Mouse (Mus musculus) cerebellum, postnatal 25 days (tissue): ENCODE measurements around the gene Negr1.
A peak's percentile ranks its signal among the peaks of the same experiment; 100 is the strongest.

Experiments
- DNase-seq, 2 experiments: peaks; one replicate each; pipeline ENCODE4 v3.0.0; 2021; ENCODE audit warnings: mixed read lengths in 2 of 2

Gene Negr1

DNA sequence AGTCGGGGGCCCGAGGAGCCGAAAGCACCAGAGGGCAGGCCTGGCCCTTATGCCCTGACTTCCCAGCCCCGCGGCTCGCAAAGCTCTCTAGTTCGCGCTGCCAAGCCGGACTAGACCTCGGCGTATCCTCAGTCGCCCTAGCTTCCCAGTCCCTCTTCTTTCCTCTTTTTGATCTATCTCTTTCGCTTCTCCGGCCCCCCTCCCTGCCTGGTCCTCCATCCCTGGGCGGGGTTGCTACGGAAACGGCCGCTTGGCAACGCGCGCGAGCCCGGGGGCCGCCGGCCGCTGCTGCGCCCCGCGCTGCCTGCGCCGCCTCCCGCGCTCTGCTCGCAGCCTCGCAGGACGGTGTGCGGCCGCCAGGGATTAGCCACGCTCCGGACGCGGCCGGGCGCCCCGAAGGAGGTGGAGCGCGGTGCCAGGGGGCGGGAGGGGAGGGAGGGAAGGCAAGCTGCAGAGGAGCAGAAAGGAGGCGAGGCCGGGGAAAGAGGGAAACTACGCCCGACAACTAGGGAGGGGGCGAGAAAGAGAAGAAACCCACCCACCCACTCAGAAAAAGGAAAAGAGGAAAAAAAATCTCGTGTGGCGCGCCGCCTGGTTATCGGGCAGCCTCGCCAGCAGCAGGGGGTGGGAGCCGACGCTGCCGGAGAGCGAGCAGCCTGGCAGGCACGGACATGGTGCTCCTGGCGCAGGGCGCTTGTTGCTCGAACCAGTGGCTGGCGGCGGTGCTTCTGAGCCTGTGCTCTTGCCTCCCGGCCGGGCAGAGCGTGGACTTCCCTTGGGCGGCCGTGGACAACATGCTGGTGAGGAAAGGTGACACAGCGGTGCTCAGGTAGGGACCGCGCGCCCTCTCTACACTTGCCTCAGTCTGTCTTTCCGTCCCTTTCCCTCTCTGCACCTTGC, at the start of gene Negr1:
Gene Negr1, plus strand, starts transcription at position 271 of the 900 bp plus-strand sequence.
- peak; percentile 91 to 94 for DNase-seq

DNA sequence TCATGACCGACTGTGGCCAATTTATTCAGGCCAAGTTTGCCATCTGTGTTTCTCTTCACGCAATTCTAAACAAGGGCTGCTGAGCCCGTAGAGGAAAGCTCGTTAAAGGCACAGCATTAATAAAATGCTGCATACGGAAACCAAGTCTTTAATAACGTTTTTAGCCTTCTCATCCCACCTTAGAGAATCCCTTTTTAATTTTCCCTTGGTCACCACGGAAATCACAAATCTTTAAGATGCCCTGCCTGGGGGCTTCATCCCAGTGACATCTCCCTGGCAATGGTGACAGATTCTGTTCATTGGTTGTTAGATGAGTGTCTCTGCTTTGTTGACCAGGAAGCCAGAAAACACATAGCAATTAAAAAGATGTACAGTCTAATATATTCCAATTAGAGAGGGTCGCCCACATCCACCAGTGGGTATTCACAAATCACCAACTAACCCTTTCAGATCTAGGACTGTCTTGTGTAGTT, 35.1 kb upstream of the Negr1 start:
- DNase-seq = peak; percentile 28 to 37

DNA sequence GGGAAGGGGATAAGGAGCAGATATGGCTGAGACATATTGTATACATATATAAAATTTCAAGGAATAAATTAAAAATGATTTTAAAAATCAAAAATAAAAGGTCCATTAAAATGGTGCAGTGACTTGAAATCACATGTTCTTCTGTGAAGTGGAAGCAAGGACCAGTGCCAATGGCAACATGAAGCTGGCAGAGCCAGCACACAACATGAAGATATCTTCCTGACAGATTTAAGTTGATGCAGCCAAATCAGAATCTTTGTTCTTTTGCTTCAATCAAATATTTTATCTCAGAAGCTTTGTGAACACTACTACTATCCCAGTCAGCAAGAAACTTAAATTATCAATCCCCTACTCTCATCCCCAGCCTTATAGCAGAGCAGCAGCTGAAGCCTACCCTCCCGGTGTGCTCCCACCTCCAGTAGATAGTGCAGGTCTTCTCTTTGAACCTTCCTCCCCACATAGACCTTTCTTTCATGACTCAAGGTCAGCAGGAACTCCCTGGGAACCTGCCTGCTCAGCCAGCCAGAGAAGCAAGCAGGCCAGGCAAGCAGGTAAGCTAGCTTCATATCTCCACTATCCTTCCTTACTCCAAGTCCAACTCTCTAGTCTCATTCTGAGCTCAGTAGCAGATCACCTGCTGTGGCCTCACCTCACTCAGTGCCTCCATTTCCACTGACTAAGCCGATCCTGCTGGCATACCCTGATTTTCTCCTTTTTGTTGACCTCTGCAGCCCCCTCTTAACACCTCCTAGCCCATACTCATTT, 34.2 kb upstream of the Negr1 start:
- DNase-seq = peak; percentile 31 to 55

GRCm38 (mm10) chr3:156559441-156559825, 2.2 kb upstream of the Negr1 start:
- peak; percentile 46 to 58 for DNase-seq

- peak; percentile 71 to 76 for DNase-seq
Observed at GRCm38 (mm10) chr3:156559826-156560471, 1.6 kb upstream of the Negr1 start.

GRCm38 (mm10) chr3:156560766-156561165, 828 bp upstream of the Negr1 start:
- peak; percentile 94 to 95 for DNase-seq

- DNase-seq = peak in 1 of 2 experiments; percentile 65
Observed at GRCm38 (mm10) chr3:156562424-156562785, 811 bp downstream of the Negr1 start.

- DNase-seq = peak in 1 of 2 experiments; percentile 43
Observed at GRCm38 (mm10) chr3:156562796-156563195, 1.2 kb downstream of the Negr1 start.

- peak; percentile 40 to 45 for DNase-seq
Observed at GRCm38 (mm10) chr3:156563353-156563752, 1.8 kb downstream of the Negr1 start.

DNA sequence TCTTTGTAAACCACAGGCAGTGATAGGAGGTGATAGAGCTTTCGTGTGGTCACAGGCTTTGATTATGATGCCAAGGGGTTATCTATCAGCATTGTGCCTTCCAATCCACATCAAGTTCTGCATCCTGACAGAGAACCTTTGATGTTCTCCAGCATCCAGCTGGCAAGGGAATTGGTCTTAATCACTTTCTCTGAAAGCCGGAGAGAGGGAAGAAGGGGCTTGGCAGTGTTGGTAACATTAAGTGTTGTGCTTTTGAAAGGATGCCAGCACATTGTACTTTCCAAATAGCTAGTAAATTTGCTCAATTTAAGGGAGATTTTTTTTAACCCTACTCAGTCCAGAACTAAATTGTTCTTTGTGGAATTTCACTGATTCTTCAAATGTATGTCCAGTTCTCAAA, 11.9 kb downstream of the Negr1 start:
- DNase-seq = no peak

GRCm38 (mm10) chr3:156576292-156576691, 14.7 kb downstream of the Negr1 start:
- peak in 1 of 2 experiments; percentile 44 for DNase-seq

- DNase-seq = no peak
Observed at GRCm38 (mm10) chr3:156590612-156591011, 29.0 kb downstream of the Negr1 start.

GRCm38 (mm10) chr3:156591125-156591524, 29.5 kb downstream of the Negr1 start:
- no peak for DNase-seq

GRCm38 (mm10) chr3:156606846-156607245, 45.3 kb downstream of the Negr1 start:
- no peak for DNase-seq

DNA sequence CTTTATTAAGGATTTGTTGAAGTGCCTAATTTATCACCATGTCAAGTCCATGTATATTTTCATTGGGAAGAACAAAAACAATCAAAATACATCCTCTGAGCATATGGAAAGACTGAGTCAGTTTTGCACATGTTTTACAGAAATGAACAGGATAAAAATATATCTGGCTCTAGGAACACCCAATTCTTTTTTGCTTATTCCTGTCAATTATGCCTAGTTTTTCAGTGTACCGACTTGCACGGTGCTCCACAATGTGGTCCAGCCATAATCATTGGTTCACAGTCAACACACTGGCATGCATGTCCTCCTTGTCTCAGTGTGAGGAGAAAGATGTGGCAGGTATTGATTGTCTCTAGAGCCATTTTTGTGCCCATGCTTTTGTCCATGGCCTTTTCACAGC, 58.3 kb downstream of the Negr1 start:
- no peak for DNase-seq

GRCm38 (mm10) chr3:156628594-156628993, 67.0 kb downstream of the Negr1 start:
- DNase-seq = no peak

GRCm38 (mm10) chr3:156632942-156633341, 71.3 kb downstream of the Negr1 start:
- no peak for DNase-seq

GRCm38 (mm10) chr3:156639382-156639781, 77.8 kb downstream of the Negr1 start:
- DNase-seq = no peak

DNA sequence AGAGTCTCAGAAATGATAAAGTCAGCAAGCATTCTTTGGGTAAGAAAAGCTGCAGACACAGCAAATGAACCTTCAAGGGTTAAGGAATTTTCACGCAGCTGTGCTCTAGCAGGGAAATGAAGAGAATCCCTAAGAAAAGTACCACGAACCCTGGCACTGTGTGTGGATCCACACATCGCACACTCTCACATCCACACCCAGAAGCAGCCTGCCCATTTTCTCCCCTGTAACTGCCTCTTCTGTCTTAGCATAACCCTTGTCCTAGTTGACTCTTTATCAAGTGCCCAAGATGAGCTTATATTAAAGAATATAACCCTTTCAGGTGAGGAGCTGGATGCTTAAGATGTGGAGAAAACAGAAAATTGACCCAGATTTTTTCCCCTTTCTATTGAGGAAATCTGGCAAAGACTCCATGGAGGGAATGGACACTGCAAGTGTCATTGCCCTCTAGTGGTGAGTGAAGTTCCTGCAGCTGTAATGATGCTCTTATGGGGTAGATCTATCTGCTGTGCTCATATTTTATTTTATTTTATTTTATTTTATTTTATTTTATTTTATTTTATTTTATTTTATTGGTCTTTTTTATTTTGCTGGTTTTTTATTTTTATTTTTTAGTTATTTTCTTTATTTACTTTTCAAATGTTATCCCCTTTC, 82.2 kb downstream of the Negr1 start:
- peak in 1 of 2 experiments; percentile 67 for DNase-seq

DNA sequence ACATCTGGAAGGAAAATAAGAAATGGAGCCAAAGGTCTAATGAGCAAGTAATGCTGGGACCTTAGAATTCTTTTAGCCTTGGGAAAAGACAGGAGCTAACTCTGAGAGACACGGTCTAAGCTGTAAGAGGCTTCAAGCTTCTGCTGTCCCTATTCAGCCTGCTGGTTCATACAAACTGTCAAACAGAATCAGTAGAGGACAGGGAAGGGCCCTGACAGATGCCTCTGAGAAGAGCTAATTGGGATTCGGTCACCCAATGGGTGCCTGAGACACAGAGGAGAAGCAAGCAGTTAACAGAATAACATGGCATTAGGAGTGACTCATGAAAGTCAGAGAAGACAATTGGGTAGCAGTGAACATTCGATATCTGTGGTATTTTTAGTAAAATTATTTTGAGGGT, 86.8 kb downstream of the Negr1 start:
- DNase-seq = no peak

DNA sequence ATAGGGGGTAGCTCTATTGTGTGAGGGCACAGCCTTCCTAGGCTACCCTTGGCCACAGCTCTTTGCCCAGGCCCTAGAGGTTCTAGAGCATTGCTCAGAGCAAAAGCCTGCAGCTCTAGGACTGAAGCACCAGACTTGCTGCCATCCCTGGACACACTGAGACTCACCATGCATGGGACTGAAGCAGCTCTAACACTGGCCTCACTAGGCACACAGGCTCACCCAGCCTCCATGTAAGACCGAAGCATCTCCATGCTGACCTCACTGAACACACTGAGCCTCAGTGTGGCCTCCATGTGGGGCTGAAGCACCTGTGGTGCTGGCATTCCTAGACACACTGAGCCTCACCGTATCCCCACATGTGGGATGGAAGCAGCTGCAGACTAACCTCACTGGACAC, 101.0 kb downstream of the Negr1 start:
- DNase-seq = no peak

- no peak for DNase-seq
Observed at GRCm38 (mm10) chr3:156672560-156672959, 111.0 kb downstream of the Negr1 start.
